Mouse (Mus musculus) left cerebral cortex, postnatal 25 days (tissue): Measurements from ENCODE around the gene Pdlim5. TPM values are rescaled to one million over a fixed set of nuclear protein-coding genes. Genes with fewer than 3 reads are reported as not detected.
"Not testable (repeated sequence)": the region's sequence is repeated elsewhere in the genome, so short reads cannot be mapped to it uniquely, and the experiment has no call there.

Experiments
- DNase-seq, 2 experiments: peaks; one replicate each; pipeline ENCODE4 v3.0.0; 2022; ENCODE audit warnings: low spot score in 2 of 2, mixed read lengths in 1 of 2
- intact Hi-C: fragments of 180-260 bp; cut with DNase I; formaldehyde crosslinking; loops from one replicate; pipeline ENCODE4 v1.15.1; 2025
- total RNA-seq, 2 experiments: library from RNA; stranded (reverse); gene quantifications; 2 replicates each; pipeline ENCODE4 v1.2.3; 2021

The Pdlim5 gene
- total RNA-seq, 2 experiments from 2014 or later: 18.9 to 19.1 TPM

- intact Hi-C loops: no loop called here
- no peak for DNase-seq
Observed at GRCm38 (mm10) chr3:142212821-142213220, 182.7 kb downstream of the Pdlim5 start.

- intact Hi-C loops: no loop called here
- DNase-seq: no peak
Observed at GRCm38 (mm10) chr3:142212186-142212585, 183.3 kb downstream of the Pdlim5 start.

- DNase-seq: no peak
- intact Hi-C loops: no loop called here
Observed at GRCm38 (mm10) chr3:142209981-142210380, 185.5 kb downstream of the Pdlim5 start.

- DNase-seq: no peak
- intact Hi-C loops: no loop called here
Observed at GRCm38 (mm10) chr3:142209057-142209456, 186.4 kb downstream of the Pdlim5 start.

- no peak for DNase-seq
- intact Hi-C loops: no loop called here
Observed at GRCm38 (mm10) chr3:142207488-142207887, 188.0 kb downstream of the Pdlim5 start.

- no peak for DNase-seq
- intact Hi-C loops: no loop called here
Observed at GRCm38 (mm10) chr3:142206316-142206715, 189.2 kb downstream of the Pdlim5 start.

- intact Hi-C loops: no loop called here
- no peak for DNase-seq
Observed at GRCm38 (mm10) chr3:142196142-142196541, 199.4 kb downstream of the Pdlim5 start.

- intact Hi-C loops, DNase-seq: not testable (repeated sequence)
Observed at GRCm38 (mm10) chr3:142191627-142192026, 203.9 kb downstream of the Pdlim5 start.

Other genes with a start within 250 kb of the Pdlim5 start
- gene Bmpr1b, start 226.3 kb downstream of the Pdlim5 start, total RNA-seq: 10 to 100 TPM; 15.1 to 17.9 TPM
- 1 to 10 TPM; 1.7 to 2.1 TPM for gene Gbp5, start 98.3 kb upstream of the Pdlim5 start, total RNA-seq
- gene Gbp7, start 134.6 kb upstream of the Pdlim5 start, total RNA-seq: 1 to 10 TPM; 2.4 to 2.6 TPM
- 1 to 10 TPM; 4.1 to 5.2 TPM for gene Gbp3, start 164.3 kb upstream of the Pdlim5 start, total RNA-seq
- not detected for gene Gbp2b, start 199.2 kb upstream of the Pdlim5 start, total RNA-seq
- 1 to 10 TPM; 1.3 to 1.4 TPM for gene Gbp2, start 224.9 kb upstream of the Pdlim5 start, total RNA-seq